Mouse (Mus musculus) lung, embryonic 16.5 days (tissue): ENCODE data around the gene Dpp6. TPM values are rescaled to one million over a fixed set of nuclear protein-coding genes. Genes with fewer than 3 reads are reported as not detected.
A peak's percentile ranks its signal among the peaks of the same experiment; 100 is the strongest.

Experiments used
- ATAC-seq: fragments of 200-750 bp; cut with Nextera tagmentation; 2 replicates; pipeline ENCODE4 v1.8.0; 2017; ENCODE audit warnings: low read depth, mild to moderate bottlenecking, moderate library complexity
- H3K27ac ChIP-seq: fragments of 300-500 bp; sonication (generic); 2 replicates; pipeline ENCODE4 v1.5.1; 2014; ENCODE audit warnings: mild to moderate bottlenecking, control low read depth, low read length
- H3K27me3 ChIP-seq: fragments of 300-500 bp; sonication (generic); 2 replicates; pipeline ENCODE4 v1.6.1; 2014; ENCODE audit warnings: low read depth, low read length, mixed read lengths; ENCODE audit not compliant: control insufficient read depth, insufficient read depth
- H3K36me3 ChIP-seq: fragments of 300-500 bp; sonication (generic); 2 replicates; pipeline ENCODE4 v1.6.1; 2014; ENCODE audit warnings: low read length; ENCODE audit not compliant: control insufficient read depth, insufficient read depth
- H3K4me1 ChIP-seq: fragments of 300-500 bp; sonication (generic); replicated peaks from 2 replicates; pipeline ENCODE4 v1.6.1; 2014; ENCODE audit warnings: low read length, mixed read lengths; ENCODE audit not compliant: control insufficient read depth, insufficient read depth
- H3K4me2 ChIP-seq: fragments of 300-500 bp; sonication (generic); 2 replicates; pipeline ENCODE4 v1.6.1; 2014; ENCODE audit warnings: low read depth, low read length, control low read depth
- H3K4me3 ChIP-seq: fragments of 300-500 bp; sonication (generic); 2 replicates; pipeline ENCODE4 v1.5.1; 2014; ENCODE audit warnings: mild to moderate bottlenecking, low read length, control low read depth
- H3K9ac ChIP-seq: fragments of 300-500 bp; sonication (generic); 2 replicates; pipeline ENCODE4 v1.6.1; 2014; ENCODE audit warnings: low read length, control low read depth
- H3K9me3 ChIP-seq: fragments of 300-500 bp; sonication (generic); 2 replicates; pipeline ENCODE4 v1.6.1; 2016; ENCODE audit warnings: low read length; ENCODE audit not compliant: control insufficient read depth
- WGBS: fragments of 180-500 bp; shearing (Covaris S2); extraction: QIAGEN DNeasy Blood & Tissue Kit; methylation state at CpG from one replicate; pipeline ENCODE4 v1.1.7; 2014; 5-methylcytosine and 5-hydroxymethylcytosine counted together
- polyA plus RNA-seq: library from polyadenylated mRNA; unstranded; fragments of >200 nt; fragmentation: Nextera tagmentation; extraction: Ambion mirVana; gene quantifications from 2 replicates; pipeline ENCODE4 v1.2.1, GENCODE M21; 2015

Gene Dpp6
- 0.26 and 0.53 TPM in 2 replicates for polyA plus RNA-seq

- no peaks in the 10 kb centered on the region for H3K36me3 ChIP-seq
- H3K27ac ChIP-seq, result no peak within 1 kb of the TSS
- H3K4me1 ChIP-seq, result no peaks in the 10 kb centered on the region
- H3K9me3 ChIP-seq, result no peaks in the 10 kb centered on the region
- H3K4me3 ChIP-seq, result no peak within 1 kb of the TSS; the same call in 1 of the 2 replicates
- 5% methylated on average over 41 of the region's 48 CpGs for WGBS
- no peak within 1 kb of the TSS for H3K9ac ChIP-seq
- H3K27me3 ChIP-seq, result peaks cover 10% of the 10 kb centered on the region
- ATAC-seq, result no peak
- H3K4me2 ChIP-seq, result peak within 1 kb of the TSS; percentile 29
Observed at GRCm38 (mm10) chr5:26816975-26817941, at the start of gene Dpp6. Gene Dpp6, plus strand, starts transcription at chr5:26817203.

DNA sequence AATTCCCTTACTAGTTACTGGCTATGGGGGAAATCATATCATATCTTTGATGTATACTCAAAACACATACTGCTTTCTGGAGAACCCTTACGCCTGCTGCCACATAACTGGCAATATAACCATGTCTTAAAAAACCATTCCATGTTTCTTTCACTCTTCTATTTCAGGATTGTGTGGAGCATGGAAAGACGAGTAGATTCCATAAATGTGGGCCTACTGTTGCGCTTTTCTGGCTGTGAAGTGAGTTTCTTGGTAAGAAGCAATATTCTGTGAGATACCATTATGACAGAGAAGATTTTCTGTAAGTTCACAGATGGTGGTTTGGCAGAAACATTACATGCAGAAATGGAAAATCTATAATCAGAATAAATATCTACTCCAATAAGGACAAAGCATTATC is 33.0 kb upstream of the Dpp6 start:
- Histone ChIP-seq H3K9ac (no peak overlapping the region), H3K27ac (no peak overlapping the region), H3K9me3 (no peaks in the 10 kb centered on the region; the same call in 1 of the 2 replicates), H3K27me3 (no peaks in the 10 kb centered on the region), H3K4me2 (no peak overlapping the region), H3K4me3 (no peak overlapping the region), H3K4me1 (no peaks in the 10 kb centered on the region), H3K36me3 (no peaks in the 10 kb centered on the region)
- no peak for ATAC-seq
- 68% methylated on average over 3 of the region's 3 CpGs for WGBS

DNA sequence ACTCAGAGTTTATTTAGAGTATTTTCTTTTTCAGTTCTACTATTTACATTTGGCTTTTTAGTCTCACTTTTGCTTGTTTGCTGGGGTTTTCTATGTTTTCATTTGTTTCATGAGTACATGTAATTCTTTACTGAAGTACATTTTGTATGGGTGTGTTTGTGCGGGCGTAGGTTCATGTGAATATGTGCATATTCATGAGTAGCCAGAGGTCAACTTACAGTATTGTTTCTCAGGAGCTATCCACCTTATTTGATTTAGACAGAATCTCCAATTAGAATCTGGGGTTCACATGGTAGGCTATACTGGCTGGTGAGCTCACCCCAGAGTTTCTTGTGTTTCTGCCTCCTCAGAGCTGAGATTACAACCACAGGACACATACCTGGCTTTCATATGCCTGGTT is 21.5 kb upstream of the Dpp6 start:
- no peak for ATAC-seq
- no peak overlapping the region for H3K4me3 ChIP-seq

DNA sequence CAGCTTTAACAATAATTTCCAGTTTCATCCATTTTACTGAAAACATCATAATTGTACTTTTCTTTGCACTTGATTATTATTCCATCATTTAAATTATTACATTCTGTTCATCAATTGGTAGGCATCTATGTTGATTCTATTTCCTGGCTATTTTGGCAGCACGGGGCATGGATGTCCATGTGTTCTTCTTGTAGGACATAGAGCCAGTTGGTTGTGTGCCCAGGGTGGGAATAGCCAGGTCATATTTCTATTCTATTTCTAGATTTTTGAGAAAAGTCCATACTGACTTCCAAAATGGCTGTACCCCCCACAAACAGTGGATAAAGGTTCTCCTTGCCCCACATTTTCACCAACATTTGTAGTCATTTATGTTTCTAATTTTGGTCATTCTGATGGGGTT is 19.0 kb downstream of the Dpp6 start:
- 70% methylated on average over 1 of the region's 1 CpGs for WGBS
- H3K9me3 ChIP-seq, result no peaks in the 10 kb centered on the region
- H3K36me3 ChIP-seq, result no peaks in the 10 kb centered on the region
- H3K9ac ChIP-seq, result no peak overlapping the region
- no peak overlapping the region for H3K4me2 ChIP-seq
- no peak overlapping the region for H3K4me3 ChIP-seq
- no peaks in the 10 kb centered on the region for H3K4me1 ChIP-seq
- no peaks in the 10 kb centered on the region for H3K27me3 ChIP-seq
- no peak for ATAC-seq
- no peak overlapping the region for H3K27ac ChIP-seq

More for the DNA sequence above, 21.5 kb upstream of the Dpp6 start:
- Histone ChIP-seq H3K27me3 (no peaks in the 10 kb centered on the region), H3K4me2 (no peak overlapping the region), H3K4me1 (no peaks in the 10 kb centered on the region), H3K9ac (no peak overlapping the region), H3K9me3 (no peaks in the 10 kb centered on the region), H3K27ac (no peak overlapping the region), H3K36me3 (no peaks in the 10 kb centered on the region)
- 96% methylated on average over 2 of the region's 2 CpGs for WGBS

- no peaks in the 10 kb centered on the region for H3K27me3 ChIP-seq
- no peak for ATAC-seq
- no peak overlapping the region for H3K9ac ChIP-seq
- H3K9me3 ChIP-seq, result no peaks in the 10 kb centered on the region
- H3K36me3 ChIP-seq, result no peaks in the 10 kb centered on the region
- no peak overlapping the region for H3K4me2 ChIP-seq
- no peak overlapping the region for H3K4me3 ChIP-seq
- WGBS, result 12% methylated on average over 4 of the region's 4 CpGs
- H3K4me1 ChIP-seq, result no peaks in the 10 kb centered on the region
- no peak overlapping the region for H3K27ac ChIP-seq
Observed at GRCm38 (mm10) chr5:26841151-26841550, 24.1 kb downstream of the Dpp6 start.

GRCm38 (mm10) chr5:26854746-26855145 is 37.7 kb downstream of the Dpp6 start:
- Histone ChIP-seq H3K27ac (no peak overlapping the region), H3K36me3 (no peaks in the 10 kb centered on the region), H3K9me3 (no peaks in the 10 kb centered on the region), H3K4me2 (no peak overlapping the region), H3K4me3 (no peak overlapping the region), H3K27me3 (no peaks in the 10 kb centered on the region), H3K4me1 (no peaks in the 10 kb centered on the region), H3K9ac (no peak overlapping the region)
- 63% methylated on average over 4 of the region's 4 CpGs for WGBS
- no peak for ATAC-seq

GRCm38 (mm10) chr5:26875449-26875848 is 58.4 kb downstream of the Dpp6 start:
- Histone ChIP-seq H3K9me3 (no peaks in the 10 kb centered on the region), H3K4me1 (no peaks in the 10 kb centered on the region), H3K27me3 (no peaks in the 10 kb centered on the region), H3K9ac (no peak overlapping the region), H3K4me3 (no peak overlapping the region), H3K36me3 (no peaks in the 10 kb centered on the region), H3K27ac (no peak overlapping the region), H3K4me2 (no peak overlapping the region)
- no peak for ATAC-seq

DNA sequence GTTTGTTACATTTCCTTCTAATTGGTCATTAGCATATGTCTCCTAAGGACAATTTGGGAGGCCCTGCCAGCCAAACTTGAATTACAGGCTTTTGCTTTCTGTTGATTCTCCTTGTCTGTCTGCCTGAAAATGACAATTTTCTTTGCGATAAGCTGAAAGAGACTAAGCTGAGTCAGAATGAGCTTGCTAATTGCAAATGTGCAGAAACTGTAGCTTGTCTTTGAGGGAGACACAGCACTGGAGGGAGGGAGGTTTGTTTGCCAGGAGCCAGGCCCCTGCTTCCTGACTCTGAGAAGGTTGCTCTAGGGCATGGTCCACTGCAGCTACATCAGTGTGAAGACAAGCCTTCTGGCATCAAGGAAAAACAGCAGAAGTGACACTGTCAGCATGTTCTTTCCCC is 70.5 kb downstream of the Dpp6 start:
- H3K4me1 ChIP-seq, result no peaks in the 10 kb centered on the region
- no peaks in the 10 kb centered on the region for H3K36me3 ChIP-seq
- no peak overlapping the region for H3K9ac ChIP-seq
- no peak overlapping the region for H3K27ac ChIP-seq
- H3K27me3 ChIP-seq, result no peaks in the 10 kb centered on the region
- H3K4me2 ChIP-seq, result no peak overlapping the region
- ATAC-seq, result no peak
- H3K4me3 ChIP-seq, result no peak overlapping the region
- H3K9me3 ChIP-seq, result no peaks in the 10 kb centered on the region
- WGBS, result 76% methylated on average over 1 of the region's 1 CpGs

- no peak overlapping the region for H3K4me2 ChIP-seq
- no peak for ATAC-seq
- H3K27me3 ChIP-seq, result no peaks in the 10 kb centered on the region
- no peak overlapping the region for H3K4me3 ChIP-seq
- no peaks in the 10 kb centered on the region for H3K36me3 ChIP-seq
- no peaks in the 10 kb centered on the region for H3K4me1 ChIP-seq
- H3K27ac ChIP-seq, result no peak overlapping the region
- H3K9ac ChIP-seq, result no peak overlapping the region
- no peaks in the 10 kb centered on the region for H3K9me3 ChIP-seq
- 64% methylated on average over 4 of the region's 4 CpGs for WGBS
Observed at GRCm38 (mm10) chr5:26888080-26888479, 71.1 kb downstream of the Dpp6 start.
